Mouse (Mus musculus): ENCODE measurements around the gene Ppp3ca.

DNA sequence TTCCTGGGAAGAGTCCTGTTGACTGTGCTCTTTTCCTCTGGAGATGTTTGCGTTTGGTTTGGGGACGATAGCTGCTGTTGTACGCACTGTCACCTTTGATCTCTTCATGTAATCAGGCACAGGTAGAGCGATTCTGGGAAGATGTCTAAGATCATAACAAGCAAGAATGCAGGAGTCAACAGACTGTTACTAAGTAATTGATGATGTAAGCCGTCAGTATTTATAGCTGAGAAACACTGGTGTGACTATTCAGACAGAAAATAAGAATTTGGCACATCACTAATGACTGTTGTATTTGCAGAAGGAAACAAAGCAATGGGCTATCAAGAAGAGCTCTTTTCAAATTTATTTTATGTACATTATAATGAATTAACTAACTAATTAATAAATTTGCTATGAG, 4.6 kb downstream of the Ppp3ca start:
- TF ChIP-seq CTCF (IDR thresholded peaks at IDR 0.05; ENCODE audit: extremely low read depth, insufficient read length, insufficient replicate concordance, low read depth, low read length) (no peak), POLR2A (IDR thresholded peaks at IDR 0.05; ENCODE audit: low read depth, low read length) (no peak)

Measured in small intestine, adult 2 months (tissue).